Mouse (Mus musculus) embryo, embryonic 10.5 days (tissue): ENCODE measurements at regions not wholly inside any gene's neighbourhood (a gene's known extent, or its start where the extent isn't known, plus 50 kb on each side); places are given as distances from the start of the nearest gene placed in this dataset.

Source experiments
- DNase-seq: peaks from one replicate; pipeline ENCODE4 v3.0.0-alpha.2; 2015; ENCODE audit warnings: low spot score

DNA sequence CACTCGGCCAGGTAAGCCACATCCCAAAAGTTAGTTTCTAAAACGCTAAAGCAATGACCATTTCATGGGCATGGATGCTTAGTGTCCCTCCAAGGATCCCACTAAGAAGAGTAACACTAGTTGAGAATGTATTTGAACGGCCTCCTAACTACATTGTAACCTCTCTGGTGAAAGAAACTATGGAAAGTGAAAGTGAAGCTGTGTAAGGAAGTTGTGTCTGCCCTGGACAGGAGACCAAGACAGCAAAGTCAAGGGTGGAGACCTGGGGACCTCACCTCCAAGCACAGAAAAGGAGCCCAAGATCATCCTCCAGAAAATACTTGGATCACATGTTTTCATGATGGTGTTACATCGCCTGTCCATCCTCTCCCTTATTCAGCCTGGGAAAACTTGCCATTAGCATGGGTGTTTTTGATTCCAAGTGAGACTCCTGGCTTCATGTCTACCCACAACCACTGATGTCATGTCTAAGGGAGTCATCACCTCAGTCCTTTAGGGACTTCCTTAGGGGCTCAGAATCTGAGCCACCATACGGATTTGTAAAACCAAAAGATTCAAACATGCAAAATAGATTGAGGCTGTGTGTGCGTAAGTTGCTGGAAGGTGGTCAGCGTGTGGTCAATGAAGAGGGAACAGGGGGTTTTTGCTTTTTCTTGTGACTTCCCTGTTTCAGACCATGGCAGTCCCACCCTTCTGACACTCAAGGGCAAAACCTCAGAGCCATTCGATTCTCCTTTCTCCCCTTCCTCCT is 62.4 kb upstream of the 1700016C15Rik start:
- no peak for DNase-seq

DNA sequence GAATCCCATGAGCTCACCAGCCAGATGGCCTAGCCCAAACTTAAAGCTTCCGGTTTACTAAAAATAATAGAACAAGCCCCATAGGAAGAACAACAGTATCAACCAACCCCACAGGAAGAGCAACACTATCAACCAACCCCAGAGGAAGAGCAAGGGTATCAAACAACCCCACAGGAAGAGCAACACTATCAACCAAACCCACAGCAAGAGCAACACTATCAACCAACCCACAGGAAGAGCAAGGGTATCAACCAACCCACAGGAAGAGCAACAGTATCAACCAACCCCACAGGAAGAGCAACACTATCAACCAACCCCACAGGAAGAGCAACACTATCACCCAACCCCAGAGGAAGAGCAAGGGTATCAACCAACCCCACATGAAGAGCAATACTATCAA is 59.0 kb upstream of the 1700016C15Rik start:
- DNase-seq: no peak

DNA sequence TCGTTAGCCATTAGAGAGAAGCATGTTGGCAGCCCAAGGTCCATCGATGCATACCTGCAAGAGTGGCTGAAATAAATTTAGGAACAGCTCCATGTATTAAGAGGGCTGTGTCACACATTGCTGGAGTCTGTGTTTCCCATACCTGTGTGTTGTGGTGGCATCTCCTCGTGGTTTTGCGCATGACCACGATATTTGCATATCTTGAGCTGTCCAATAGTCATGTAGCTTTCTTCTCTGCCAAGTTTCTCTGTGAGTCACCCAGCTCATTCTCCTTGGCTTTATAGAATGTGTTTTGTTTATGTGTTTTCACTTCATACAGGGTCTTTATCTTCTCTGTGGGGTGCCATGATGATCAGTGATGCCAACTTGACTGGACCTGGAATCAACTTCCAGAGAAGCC is 53.0 kb upstream of the 1700016C15Rik start:
- DNase-seq: no peak

DNA sequence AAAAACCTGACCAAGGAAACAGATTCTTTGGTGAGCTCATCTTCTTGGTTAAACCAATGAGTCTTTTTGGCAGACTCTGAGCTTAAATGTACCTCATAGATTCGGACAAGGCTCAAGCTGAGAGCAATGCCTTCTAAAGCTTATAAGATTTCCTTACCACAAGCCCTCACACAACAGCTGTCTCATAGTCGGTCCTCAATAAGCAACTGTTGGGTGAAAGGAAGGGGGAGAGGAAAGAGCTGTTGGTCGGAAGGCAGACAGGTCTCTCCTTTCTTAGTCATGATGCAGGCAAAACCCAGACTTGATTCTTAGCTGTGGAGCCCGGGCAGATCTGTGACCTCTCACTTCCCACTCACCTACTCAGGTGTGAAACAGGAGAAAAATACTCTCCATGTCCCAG is 50.8 kb upstream of the 1700016C15Rik start:
- no peak for DNase-seq
